Mouse (Mus musculus) intestine, embryonic 14.5 days (tissue): ENCODE data around the gene Scarf1. TPM values are rescaled to one million over a fixed set of nuclear protein-coding genes. Genes with fewer than 3 reads are reported as not detected.

Experiments
- ATAC-seq: fragments of 200-750 bp; cut with Nextera tagmentation; replicated peaks from 2 replicates; pipeline ENCODE4 v1.8.0; 2017; ENCODE audit warnings: low read depth, moderate number of reproducible peaks, moderate TSS enrichment, moderate library complexity; ENCODE audit not compliant: low FRiP score, low TSS enrichment
- DNase-seq: peaks from one replicate; pipeline ENCODE4 v3.0.0-alpha.2; 2018; ENCODE audit warnings: low spot score
- H3K27ac ChIP-seq: fragments of 300-500 bp; sonication (generic); 2 replicates; pipeline ENCODE4 v1.5.1; 2014; ENCODE audit warnings: low read depth, mild to moderate bottlenecking, control low read depth
- H3K27me3 ChIP-seq: fragments of 300-500 bp; sonication (generic); replicated peaks from 2 replicates; pipeline ENCODE4 v1.6.1; 2014; ENCODE audit warnings: low read length, control low read depth; ENCODE audit not compliant: control insufficient read depth, insufficient read depth
- H3K36me3 ChIP-seq: fragments of 300-500 bp; sonication (generic); 2 replicates; pipeline ENCODE4 v1.6.1; 2014; ENCODE audit warnings: low read length, control low read depth; ENCODE audit not compliant: control insufficient read depth, insufficient read depth
- H3K4me1 ChIP-seq: fragments of 300-500 bp; sonication (generic); replicated peaks from 2 replicates; pipeline ENCODE4 v1.6.1; 2014; ENCODE audit warnings: low read length, control low read depth, mixed read lengths; ENCODE audit not compliant: control insufficient read depth, insufficient read depth
- H3K4me2 ChIP-seq: fragments of 300-500 bp; sonication (generic); 2 replicates; pipeline ENCODE4 v1.6.1; 2014; ENCODE audit warnings: low read length
- H3K4me3 ChIP-seq: fragments of 300-500 bp; sonication (generic); 2 replicates; pipeline ENCODE4 v1.5.1; 2014; ENCODE audit warnings: low read depth, low read length, control low read depth, mixed read lengths
- H3K9ac ChIP-seq: fragments of 300-500 bp; sonication (generic); 2 replicates; pipeline ENCODE4 v1.6.1; 2014; ENCODE audit warnings: mild to moderate bottlenecking, low read length
- H3K9me3 ChIP-seq: fragments of 300-500 bp; sonication (generic); 2 replicates; pipeline ENCODE4 v1.6.1; 2016; ENCODE audit warnings: low read length, control low read depth; ENCODE audit not compliant: control insufficient read depth
- WGBS: fragments of 180-500 bp; shearing (Covaris S2); extraction: QIAGEN DNeasy Blood & Tissue Kit; methylation state at CpG from one replicate; pipeline ENCODE4 v1.1.7; 2014; 5-methylcytosine and 5-hydroxymethylcytosine counted together
- polyA plus RNA-seq: library from polyadenylated mRNA; unstranded; fragments of >200 nt; fragmentation: Nextera tagmentation; extraction: Ambion mirVana; gene quantifications from 2 replicates; pipeline ENCODE4 v1.2.1, GENCODE M21; 2014

Gene Scarf1
- polyA plus RNA-seq, 1 experiment from 2014 or later: 6.0 TPM

DNA sequence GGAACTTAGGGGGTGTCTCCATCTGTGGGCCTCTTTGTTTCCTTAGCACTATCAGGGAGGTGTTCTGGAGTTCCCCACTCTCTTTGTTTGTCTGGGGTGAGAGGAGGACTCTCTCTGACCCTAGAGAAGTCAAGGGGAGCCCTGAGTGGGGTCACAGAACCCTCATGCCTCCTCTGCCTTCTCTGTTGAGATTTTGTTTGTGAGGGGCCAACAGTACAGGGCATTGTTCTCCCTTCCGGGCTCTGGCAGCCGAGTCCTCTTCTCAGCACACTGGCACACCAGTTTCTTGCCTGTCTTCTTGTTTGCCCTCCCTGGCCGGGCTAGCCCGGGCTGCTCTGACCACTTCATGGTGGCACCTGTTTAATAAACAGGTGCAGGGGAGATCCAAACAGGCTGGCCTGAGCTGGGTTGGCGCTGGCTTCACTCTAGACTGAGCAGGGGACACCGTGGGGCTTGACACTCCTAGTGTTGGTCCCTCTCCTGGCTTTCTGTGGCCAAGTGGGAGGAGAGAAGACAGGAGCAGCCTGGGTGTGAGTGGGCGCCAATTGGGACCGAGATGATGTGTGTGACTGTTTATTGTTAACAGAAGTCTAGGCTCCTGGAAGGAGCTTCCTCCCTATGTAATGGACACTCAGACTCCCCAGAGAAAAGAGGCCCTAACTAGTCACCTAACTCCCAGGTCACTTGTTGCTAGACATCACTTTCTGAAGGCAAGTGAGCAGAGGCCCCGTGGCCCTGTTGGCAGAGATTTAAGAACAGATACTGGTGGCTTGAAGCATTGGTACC lies 25.0 kb downstream of the Scarf1 start:
- H3K9ac ChIP-seq: no peak overlapping the region; the same call in 1 of the 2 replicates
- 60% methylated on average over 9 of the region's 9 CpGs for WGBS
- H3K4me1 ChIP-seq: peaks cover 12% of the 10 kb centered on the region; the same call in 1 of the 2 replicates
- peak overlapping the region; percentile 59; the same call in 1 of the 2 replicates for H3K27ac ChIP-seq
- DNase-seq (no peak), ATAC-seq (no peak)
- H3K36me3 ChIP-seq: no peaks in the 10 kb centered on the region
- H3K4me3 ChIP-seq: no peak overlapping the region
- H3K9me3 ChIP-seq: no peaks in the 10 kb centered on the region
- no peak overlapping the region for H3K4me2 ChIP-seq
- no peaks in the 10 kb centered on the region for H3K27me3 ChIP-seq

DNA sequence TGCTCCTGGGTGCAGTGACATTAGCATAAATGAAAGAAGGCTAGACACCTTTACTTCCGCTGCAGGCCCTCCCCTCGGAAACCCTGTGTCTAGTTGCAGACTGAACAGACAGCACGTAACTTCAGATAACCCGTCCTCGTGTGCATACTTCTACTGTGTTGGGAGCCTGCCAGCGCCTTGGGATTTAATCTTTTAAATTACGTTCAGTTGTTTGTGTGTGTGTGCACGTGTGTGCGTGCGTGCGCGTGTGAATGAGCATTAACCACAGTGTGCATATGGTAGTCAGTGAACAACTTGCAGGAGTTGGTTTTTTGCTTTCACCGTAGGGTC lies 25.6 kb downstream of the Scarf1 start:
- Histone ChIP-seq H3K9me3 (no peaks in the 10 kb centered on the region), H3K9ac (no peak overlapping the region), H3K4me1 (peaks cover 12% of the 10 kb centered on the region; the same call in 1 of the 2 replicates), H3K36me3 (no peaks in the 10 kb centered on the region), H3K4me3 (no peak overlapping the region), H3K27me3 (no peaks in the 10 kb centered on the region), H3K4me2 (no peak overlapping the region), H3K27ac (no peak overlapping the region)
- ATAC-seq: no peak
- WGBS: 84% methylated on average over 13 of the region's 13 CpGs
- no peak for DNase-seq

GRCm38 (mm10) chr11:75540209-75540608 lies 26.9 kb downstream of the Scarf1 start:
- no peak for ATAC-seq
- no peak overlapping the region for H3K9ac ChIP-seq
- 86% methylated on average over 8 of the region's 8 CpGs for WGBS
- H3K4me1 ChIP-seq: peaks cover 8% of the 10 kb centered on the region; the same call in 1 of the 2 replicates
- no peaks in the 10 kb centered on the region for H3K27me3 ChIP-seq
- no peak overlapping the region for H3K4me2 ChIP-seq
- H3K9me3 ChIP-seq: no peaks in the 10 kb centered on the region
- H3K36me3 ChIP-seq: no peaks in the 10 kb centered on the region
- DNase-seq: no peak
- no peak overlapping the region for H3K4me3 ChIP-seq
- H3K27ac ChIP-seq: no peak overlapping the region

GRCm38 (mm10) chr11:75540710-75541581 lies 27.6 kb downstream of the Scarf1 start:
- no peak overlapping the region for H3K27ac ChIP-seq
- DNase-seq (no peak), ATAC-seq (no peak)
- H3K4me3 ChIP-seq: no peak overlapping the region
- H3K9ac ChIP-seq: no peak overlapping the region
- 70% methylated on average over 19 of the region's 19 CpGs for WGBS
- peaks cover 8% of the 10 kb centered on the region; the same call in 1 of the 2 replicates for H3K4me1 ChIP-seq
- no peaks in the 10 kb centered on the region for H3K9me3 ChIP-seq
- H3K4me2 ChIP-seq: no peak overlapping the region
- no peaks in the 10 kb centered on the region for H3K27me3 ChIP-seq
- no peaks in the 10 kb centered on the region for H3K36me3 ChIP-seq

DNA sequence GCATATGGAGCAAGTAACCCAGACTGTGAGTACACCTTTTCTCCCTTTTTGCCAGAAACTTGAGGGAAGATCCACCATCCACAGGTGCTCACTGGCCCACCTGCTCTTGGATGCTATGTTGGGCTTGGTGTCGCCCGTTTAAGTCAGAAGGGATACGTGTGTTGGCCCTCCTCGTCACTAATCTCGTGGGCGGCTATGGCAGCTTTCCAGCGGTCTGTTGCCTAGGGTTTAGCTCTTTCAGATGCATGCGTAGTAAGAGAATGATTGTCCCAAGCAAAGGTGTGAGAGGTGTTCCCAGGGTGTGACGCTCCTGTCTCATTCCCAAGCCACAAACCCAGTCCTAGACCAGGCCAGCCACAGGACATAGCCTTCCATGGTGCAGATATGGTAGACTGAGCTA lies 31.4 kb downstream of the Scarf1 start:
- ATAC-seq (no peak), DNase-seq (no peak)
- Histone ChIP-seq H3K9me3 (no peaks in the 10 kb centered on the region), H3K36me3 (no peaks in the 10 kb centered on the region), H3K4me2 (no peak overlapping the region), H3K4me3 (no peak overlapping the region), H3K9ac (no peak overlapping the region), H3K27ac (no peak overlapping the region), H3K4me1 (peaks cover 3% of the 10 kb centered on the region; the same call in 1 of the 2 replicates), H3K27me3 (no peaks in the 10 kb centered on the region)
- 92% methylated on average over 9 of the region's 9 CpGs for WGBS

GRCm38 (mm10) chr11:75546057-75546456 lies 32.7 kb downstream of the Scarf1 start:
- ATAC-seq (no peak), DNase-seq (no peak)
- Histone ChIP-seq H3K36me3 (no peaks in the 10 kb centered on the region), H3K27ac (no peak overlapping the region), H3K27me3 (no peaks in the 10 kb centered on the region), H3K4me2 (no peak overlapping the region), H3K9me3 (no peaks in the 10 kb centered on the region), H3K9ac (no peak overlapping the region), H3K4me1 (peaks cover 5% of the 10 kb centered on the region), H3K4me3 (no peak overlapping the region)
- 65% methylated on average over 4 of the region's 4 CpGs for WGBS

- Histone ChIP-seq H3K4me1 (peaks cover 18% of the 10 kb centered on the region), H3K9ac (no peak overlapping the region), H3K9me3 (no peaks in the 10 kb centered on the region), H3K4me3 (no peak overlapping the region), H3K36me3 (no peaks in the 10 kb centered on the region), H3K4me2 (no peak overlapping the region), H3K27ac (0 out of 2 replicates have a peak overlapping the region, but pooled peaks have one; percentile 12), H3K27me3 (no peaks in the 10 kb centered on the region)
- DNase-seq (no peak), ATAC-seq (no peak)
- WGBS: 23% methylated on average over 5 of the region's 5 CpGs
Observed at GRCm38 (mm10) chr11:75549658-75550111, 36.3 kb downstream of the Scarf1 start.

DNA sequence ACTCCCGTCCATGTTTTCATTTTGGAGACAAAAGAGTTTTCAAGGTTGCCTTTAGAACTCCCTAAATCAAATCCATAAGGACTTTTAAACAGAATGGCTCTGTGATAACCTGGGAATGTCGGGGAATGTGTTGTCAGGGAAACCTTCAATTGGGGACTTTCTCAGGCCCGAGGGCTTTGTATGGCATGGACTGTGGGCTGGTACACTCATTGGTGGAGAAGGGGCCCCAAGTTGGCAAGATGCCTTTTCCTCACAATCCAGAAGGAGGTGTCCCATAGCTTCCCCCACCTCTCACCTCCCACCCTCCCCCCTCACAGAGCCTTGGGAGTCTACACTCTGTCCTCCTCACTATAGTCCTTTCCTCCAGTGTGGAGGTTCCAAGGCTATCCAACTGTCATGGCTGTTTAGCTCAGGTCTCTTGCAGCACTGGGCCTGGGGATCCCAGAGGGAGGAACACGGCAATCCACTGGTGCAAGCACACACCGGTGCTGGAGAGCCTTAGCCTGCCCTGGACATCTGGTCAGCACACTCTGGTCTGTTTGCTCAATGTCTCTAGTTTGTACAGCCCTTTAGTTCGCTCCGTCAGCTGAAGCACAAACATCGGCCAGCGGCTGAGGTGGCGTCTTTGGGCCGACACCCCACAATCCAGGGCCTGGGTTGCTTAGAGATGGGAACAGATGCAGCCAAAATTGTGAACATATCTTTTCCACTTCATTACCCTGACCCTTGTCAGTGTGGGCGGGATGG lies 37.0 kb downstream of the Scarf1 start:
- H3K4me1 ChIP-seq: peaks cover 18% of the 10 kb centered on the region
- 65% methylated on average over 12 of the region's 12 CpGs for WGBS
- H3K9me3 ChIP-seq: no peaks in the 10 kb centered on the region
- DNase-seq (no peak), ATAC-seq (no peak)
- no peak overlapping the region for H3K9ac ChIP-seq
- H3K27ac ChIP-seq: 0 out of 2 replicates have a peak overlapping the region, but pooled peaks have one; percentile 12
- no peak overlapping the region for H3K4me3 ChIP-seq
- H3K4me2 ChIP-seq: no peak overlapping the region
- no peaks in the 10 kb centered on the region for H3K27me3 ChIP-seq
- no peaks in the 10 kb centered on the region for H3K36me3 ChIP-seq
